Mouse (Mus musculus): ENCODE measurements around the gene F2rl2.
A peak's percentile ranks its signal among the peaks of the same experiment; 100 is the strongest.

Gene F2rl2

GRCm38 (mm10) chr13:95696654-95697163, at the start of gene F2rl2:
Gene F2rl2, plus strand, starts transcription at chr13:95696853.
- no peak for DNase-seq

DNA sequence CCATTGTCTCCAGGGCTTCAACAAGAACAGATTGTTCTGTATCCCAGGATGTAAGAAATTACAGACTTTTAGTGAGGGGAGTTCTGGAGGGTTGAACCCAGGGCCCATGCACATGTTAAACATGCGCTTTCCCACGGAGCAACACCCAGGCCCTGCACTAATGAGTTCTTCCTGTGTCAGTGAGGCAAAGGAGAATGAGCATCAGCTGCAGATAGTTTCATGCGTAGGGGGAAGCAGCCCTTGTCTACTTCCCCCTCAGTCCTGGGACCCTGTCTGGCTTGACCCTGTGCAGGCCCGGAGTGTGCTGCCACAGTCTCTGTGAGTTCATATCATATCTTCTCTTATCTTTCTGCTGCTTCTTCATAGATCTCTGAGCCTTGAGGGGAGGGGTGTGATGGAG, 49.4 kb upstream of the F2rl2 start:
- peak; percentile 41 to 61 for DNase-seq

GRCm38 (mm10) chr13:95649941-95650340, 46.7 kb upstream of the F2rl2 start:
- DNase-seq: no peak

DNA sequence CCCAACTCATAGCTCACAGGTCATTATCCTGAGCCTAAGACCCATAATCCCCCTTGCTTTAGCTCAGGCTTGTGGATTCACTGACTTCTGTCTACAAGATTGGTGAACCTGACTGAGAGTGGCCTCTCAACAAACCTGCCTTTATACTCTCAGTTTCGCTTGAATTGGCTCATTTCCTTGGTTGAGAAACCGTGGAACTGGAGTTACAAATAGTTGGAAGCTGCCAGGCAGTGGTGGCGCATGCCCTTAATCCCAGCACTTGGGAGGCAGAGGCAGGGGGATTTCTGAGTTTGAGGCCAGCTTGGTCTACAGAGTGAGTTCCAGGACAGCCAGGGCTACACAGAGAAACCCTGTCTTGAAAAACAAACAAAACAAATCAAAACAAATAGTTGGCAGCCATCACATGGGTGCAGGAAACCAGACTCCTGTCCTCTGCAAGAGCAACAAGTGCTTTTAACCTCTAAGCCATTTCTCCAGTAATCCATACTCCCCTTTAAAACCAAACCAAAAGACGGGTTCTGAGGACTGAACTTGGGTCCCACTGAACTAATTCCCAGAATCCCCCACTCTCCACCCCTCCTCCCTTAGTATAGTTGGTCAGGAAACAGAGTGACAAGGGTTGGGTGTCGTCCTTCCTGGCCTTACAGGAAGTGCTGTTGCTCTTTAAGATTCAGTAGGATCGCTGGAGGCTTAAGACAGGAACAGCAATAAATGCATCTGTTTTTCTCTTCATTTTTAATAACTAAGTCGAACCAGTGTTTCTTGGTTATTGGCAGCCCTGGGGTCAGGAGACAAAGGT, 44.6 kb upstream of the F2rl2 start:
- DNase-seq: no peak

GRCm38 (mm10) chr13:95653696-95654095, 43.0 kb upstream of the F2rl2 start:
- DNase-seq: no peak

- peak; percentile 78 to 83 for DNase-seq
Observed at GRCm38 (mm10) chr13:95655284-95655683, 41.4 kb upstream of the F2rl2 start.

DNA sequence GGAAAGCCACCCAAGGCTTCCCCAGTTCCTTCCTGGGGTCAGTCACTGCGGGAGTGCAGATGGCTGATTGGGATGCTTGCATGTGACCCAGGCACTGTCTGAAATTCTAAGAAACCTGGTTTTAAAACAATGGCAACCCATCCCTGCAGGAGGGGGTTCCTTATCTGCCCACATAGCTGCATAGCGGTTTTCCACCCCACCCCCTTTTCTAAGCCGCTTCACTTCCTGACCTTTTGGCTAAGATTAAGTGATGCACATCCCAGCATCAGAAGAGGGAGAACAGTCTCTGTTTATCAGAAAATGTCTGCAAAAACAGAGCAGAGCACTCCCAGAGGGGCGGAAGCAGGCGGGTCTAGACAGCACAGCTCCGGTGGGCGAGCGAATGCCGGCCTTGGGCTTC, 39.5 kb upstream of the F2rl2 start:
- DNase-seq: peak in 1 of 2 experiments; percentile 31

DNA sequence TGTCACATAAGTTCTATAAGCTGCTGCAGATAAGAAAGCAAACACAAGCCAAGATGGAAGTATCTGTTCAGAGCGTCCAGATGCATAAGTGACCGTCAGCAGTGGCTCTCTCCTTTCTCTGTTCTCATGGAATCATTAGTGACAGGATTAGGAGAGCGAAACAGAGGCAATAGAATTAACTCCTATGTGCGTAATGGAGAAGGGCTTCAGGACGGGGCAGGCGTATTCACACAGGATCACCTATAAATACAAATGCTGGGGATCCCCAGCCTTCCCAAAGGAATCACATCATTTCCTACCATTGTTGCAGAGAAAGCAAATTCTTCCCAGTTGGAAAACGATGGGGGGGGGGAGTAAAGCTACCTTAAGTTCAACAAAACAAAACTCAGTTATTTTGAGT, 37.2 kb upstream of the F2rl2 start:
- DNase-seq: no peak

GRCm38 (mm10) chr13:95663834-95664233, 32.8 kb upstream of the F2rl2 start:
- no peak for DNase-seq

- DNase-seq: no peak
Observed at GRCm38 (mm10) chr13:95665644-95666356, 30.9 kb upstream of the F2rl2 start.

DNA sequence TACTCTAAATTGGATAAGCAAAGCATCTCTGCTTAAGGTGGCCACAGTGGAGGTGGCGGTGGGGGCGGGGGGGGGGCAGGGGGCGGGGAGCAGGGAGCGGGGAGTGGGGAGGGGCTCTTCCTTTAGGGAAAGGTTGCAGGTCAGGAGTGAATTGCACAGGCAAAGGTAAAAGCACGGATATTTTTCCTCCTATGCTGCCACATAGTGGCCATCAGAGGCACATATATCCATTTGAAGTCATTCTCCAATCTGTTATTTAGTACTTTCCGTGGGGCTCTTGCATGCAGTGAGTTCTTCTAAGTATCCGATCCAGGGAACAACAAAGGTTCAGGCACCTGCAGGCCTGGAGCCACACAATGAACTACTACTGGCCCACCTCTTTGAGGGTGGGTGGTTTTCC, 29.4 kb upstream of the F2rl2 start:
- DNase-seq: no peak

DNA sequence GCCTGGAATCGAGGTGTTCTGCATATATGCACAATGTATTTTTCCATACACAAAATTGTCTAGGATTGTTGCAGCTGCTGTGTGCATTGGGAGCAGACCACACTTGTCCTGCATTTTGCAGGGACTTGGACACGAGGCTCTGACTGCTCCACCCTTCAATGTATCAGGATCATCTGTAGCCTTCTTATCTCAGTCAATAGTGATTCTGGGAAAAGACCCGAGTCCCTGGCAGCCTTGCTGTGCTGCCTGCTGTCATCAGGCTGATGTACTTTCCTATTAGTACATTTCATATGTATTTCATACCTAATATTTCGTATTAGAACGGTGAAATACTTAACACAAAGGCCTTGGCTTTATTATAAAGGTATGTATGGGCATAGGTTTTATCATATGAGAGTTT, 26.1 kb upstream of the F2rl2 start:
- no peak for DNase-seq

- DNase-seq: no peak
Observed at GRCm38 (mm10) chr13:95671108-95671897, 25.4 kb upstream of the F2rl2 start.

- no peak for DNase-seq
Observed at GRCm38 (mm10) chr13:95672372-95672771, 24.3 kb upstream of the F2rl2 start.

- DNase-seq: no peak
Observed at GRCm38 (mm10) chr13:95679078-95679477, 17.6 kb upstream of the F2rl2 start.

- DNase-seq: no peak
Observed at GRCm38 (mm10) chr13:95679491-95679941, 17.1 kb upstream of the F2rl2 start.

- no peak for DNase-seq
Observed at GRCm38 (mm10) chr13:95684656-95685244, 11.9 kb upstream of the F2rl2 start.

- no peak for DNase-seq
Observed at GRCm38 (mm10) chr13:95685736-95686135, 10.9 kb upstream of the F2rl2 start.

GRCm38 (mm10) chr13:95688576-95688975, 8.1 kb upstream of the F2rl2 start:
- no peak for DNase-seq

- no peak for DNase-seq
Observed at GRCm38 (mm10) chr13:95692201-95692600, 4.5 kb upstream of the F2rl2 start.

GRCm38 (mm10) chr13:95696120-95696653, 466 bp upstream of the F2rl2 start:
- no peak for DNase-seq

GRCm38 (mm10) chr13:95697874-95698273, 1.2 kb downstream of the F2rl2 start:
- no peak for DNase-seq

Data from kidney, postnatal 4 days (tissue).